Mouse (Mus musculus): Measurements from ENCODE around the gene Ovol3. TPM values are rescaled to one million over a fixed set of nuclear protein-coding genes. Genes with fewer than 3 reads are reported as not detected.
"Not testable (repeated sequence)": the region's sequence is repeated elsewhere in the genome, so short reads cannot be mapped to it uniquely, and the experiment has no call there.

Gene Ovol3
- polyA plus RNA-seq, 1 experiment from 2014 or later = not detected

DNA sequence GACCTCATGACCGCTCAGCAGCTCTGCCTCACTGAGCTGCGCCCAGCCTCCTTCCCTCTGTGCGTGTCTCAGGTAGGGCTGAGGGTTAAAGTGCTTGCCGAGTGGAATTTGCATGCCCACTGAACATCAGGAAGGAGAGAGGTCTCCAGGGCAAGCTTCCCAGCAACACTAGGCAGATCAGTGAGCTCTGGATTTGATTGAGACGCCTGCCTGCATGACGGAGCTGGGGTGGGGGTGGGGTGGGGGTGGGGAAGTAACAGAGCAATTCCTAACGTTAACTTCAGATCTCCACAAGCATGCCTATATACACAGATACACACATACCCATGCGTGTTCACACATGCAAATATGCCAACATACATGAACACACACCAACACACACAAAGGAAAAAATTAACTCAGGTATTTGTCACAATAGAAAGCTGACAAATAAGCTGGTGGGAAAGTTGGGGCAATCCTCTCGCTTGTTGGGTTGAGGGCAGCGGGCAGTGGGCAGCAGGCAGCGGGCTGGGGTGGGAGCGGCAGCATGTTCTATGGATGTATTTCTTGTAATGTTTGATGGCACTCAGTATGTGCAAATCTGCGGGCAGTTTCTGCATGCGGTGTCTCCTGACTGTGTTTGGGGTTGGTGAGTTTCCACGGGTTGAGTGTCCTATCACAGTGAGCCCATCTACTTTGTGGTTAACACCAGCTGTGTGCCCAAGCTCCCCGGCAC is 16.1 kb downstream of the Ovol3 start:
- H3K27me3 ChIP-seq (ENCODE audit: insufficient read depth, poor library complexity, severe bottlenecking) = no peaks in the 10 kb centered on the region
- peak overlapping the region; percentile 83 for H3K27ac ChIP-seq
- H3K9me3 ChIP-seq = no peaks in the 10 kb centered on the region
- H3K4me1 ChIP-seq (replicated peaks) = peaks cover 13% of the 10 kb centered on the region
- peaks cover 26% of the 10 kb centered on the region for H3K36me3 ChIP-seq
- peak overlapping the region; percentile 58 for H3K4me3 ChIP-seq
- peak; percentile 70 for DNase-seq (ENCODE audit: low spot score)
- WGBS = 5% methylated on average over 16 of the region's 16 CpGs

- Histone ChIP-seq H3K36me3 (peaks cover 4% of the 10 kb centered on the region), H3K4me3 (no peak overlapping the region), H3K4me1 (replicated peaks) (peaks cover 13% of the 10 kb centered on the region), H3K27ac (no peak overlapping the region), H3K9me3 (no peaks in the 10 kb centered on the region), H3K27me3 (ENCODE audit: insufficient read depth, poor library complexity, severe bottlenecking) (no peaks in the 10 kb centered on the region)
- DNase-seq (ENCODE audit: low spot score) = no peak
- WGBS = 69% methylated on average over 2 of the region's 2 CpGs
Observed at GRCm38 (mm10) chr7:30217277-30217676, 18.2 kb downstream of the Ovol3 start.

- Histone ChIP-seq H3K27ac (peak overlapping the region; percentile 62), H3K4me1 (replicated peaks) (peaks cover 13% of the 10 kb centered on the region), H3K4me3 (peak overlapping the region; percentile 34), H3K36me3 (no peaks in the 10 kb centered on the region), H3K9me3 (no peaks in the 10 kb centered on the region), H3K27me3 (ENCODE audit: insufficient read depth, poor library complexity, severe bottlenecking) (no peaks in the 10 kb centered on the region)
- under 1% methylated on average over 16 of the region's 16 CpGs for WGBS
- peak; percentile 88 for DNase-seq (ENCODE audit: low spot score)
Observed at GRCm38 (mm10) chr7:30216723-30217151, 18.8 kb downstream of the Ovol3 start.

GRCm38 (mm10) chr7:30215875-30216274 is 19.6 kb downstream of the Ovol3 start:
- DNase-seq (ENCODE audit: low spot score) = no peak
- 68% methylated on average over 3 of the region's 3 CpGs for WGBS

GRCm38 (mm10) chr7:30213881-30214280 is 21.6 kb downstream of the Ovol3 start:
- Histone ChIP-seq H3K27me3 (ENCODE audit: insufficient read depth, poor library complexity, severe bottlenecking) (no peaks in the 10 kb centered on the region), H3K9me3 (no peaks in the 10 kb centered on the region), H3K4me3 (no peak overlapping the region), H3K27ac (no peak overlapping the region), H3K36me3 (no peaks in the 10 kb centered on the region), H3K4me1 (replicated peaks) (peaks cover under 1% of the 10 kb centered on the region)
- 93% methylated on average over 3 of the region's 3 CpGs for WGBS
- no peak for DNase-seq (ENCODE audit: low spot score)

More at GRCm38 (mm10) chr7:30215875-30216274, 19.6 kb downstream of the Ovol3 start:
- H3K4me3 ChIP-seq = no peak overlapping the region
- H3K27ac ChIP-seq = no peak overlapping the region
- H3K9me3 ChIP-seq = no peaks in the 10 kb centered on the region
- H3K36me3 ChIP-seq = no peaks in the 10 kb centered on the region
- no peaks in the 10 kb centered on the region for H3K27me3 ChIP-seq (ENCODE audit: insufficient read depth, poor library complexity, severe bottlenecking)
- H3K4me1 ChIP-seq (replicated peaks) = peaks cover 13% of the 10 kb centered on the region

GRCm38 (mm10) chr7:30211025-30211424 is 24.5 kb downstream of the Ovol3 start:
- no peak overlapping the region for H3K27ac ChIP-seq
- DNase-seq (ENCODE audit: low spot score) = no peak
- H3K4me1 ChIP-seq (replicated peaks) = no peaks in the 10 kb centered on the region
- no peaks in the 10 kb centered on the region for H3K36me3 ChIP-seq
- H3K27me3 ChIP-seq (ENCODE audit: insufficient read depth, poor library complexity, severe bottlenecking) = no peaks in the 10 kb centered on the region
- H3K9me3 ChIP-seq = no peaks in the 10 kb centered on the region
- 26% methylated on average over 4 of the region's 4 CpGs for WGBS
- H3K4me3 ChIP-seq = no peak overlapping the region

GRCm38 (mm10) chr7:30206364-30206763 is 29.2 kb downstream of the Ovol3 start:
- WGBS = 54% methylated on average over 5 of the region's 5 CpGs
- H3K27me3 ChIP-seq (ENCODE audit: insufficient read depth, poor library complexity, severe bottlenecking); H3K4me3 ChIP-seq; H3K4me1 ChIP-seq (replicated peaks); H3K9me3 ChIP-seq; H3K27ac ChIP-seq; H3K36me3 ChIP-seq; DNase-seq (ENCODE audit: low spot score): not testable (repeated sequence)

DNA sequence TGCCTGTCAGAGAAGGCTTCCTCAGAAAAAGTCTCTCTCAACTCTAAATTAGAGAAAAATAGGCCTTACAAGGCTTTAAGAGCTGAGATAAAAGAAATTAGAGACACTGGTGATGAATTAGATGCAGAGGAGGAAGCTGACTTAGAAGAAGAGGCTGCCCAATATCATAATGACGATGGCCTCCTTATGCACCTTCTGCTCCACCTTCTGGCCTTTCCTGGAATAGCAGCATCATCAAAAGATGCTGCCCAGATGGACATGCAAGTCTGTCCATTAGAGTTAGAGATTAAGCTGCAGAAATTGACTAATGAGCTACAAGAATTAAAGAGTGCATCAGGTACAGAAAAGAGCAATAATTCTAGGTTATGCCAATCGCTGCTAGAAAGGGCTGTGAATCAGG is 30.1 kb downstream of the Ovol3 start:
- no peak overlapping the region for H3K27ac ChIP-seq
- H3K4me3 ChIP-seq = no peak overlapping the region
- peaks cover 10% of the 10 kb centered on the region for H3K4me1 ChIP-seq (replicated peaks)
- no peaks in the 10 kb centered on the region for H3K9me3 ChIP-seq
- no peaks in the 10 kb centered on the region for H3K36me3 ChIP-seq
- H3K27me3 ChIP-seq (ENCODE audit: insufficient read depth, poor library complexity, severe bottlenecking) = no peaks in the 10 kb centered on the region
- peak; percentile 50 for DNase-seq (ENCODE audit: low spot score)
- 5% methylated on average over 2 of the region's 2 CpGs for WGBS

DNA sequence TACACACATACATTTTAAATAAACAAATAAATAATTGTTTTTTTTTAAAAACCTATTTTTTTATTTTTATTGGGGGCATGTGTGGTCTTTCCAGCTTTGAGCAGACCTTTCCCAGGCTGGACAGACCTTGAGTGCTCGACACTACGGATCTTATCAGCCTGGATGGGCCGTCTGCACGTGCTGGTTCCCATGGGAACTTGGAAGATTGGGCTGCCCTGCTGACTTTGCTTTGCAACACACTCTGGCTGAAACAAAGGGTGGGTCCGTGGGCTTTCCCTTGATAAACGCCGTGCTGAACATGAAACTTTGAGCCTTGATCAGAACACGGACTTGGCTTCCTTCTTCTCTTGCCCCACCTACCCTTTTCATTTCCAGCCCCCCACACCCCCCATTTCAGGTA is 31.1 kb downstream of the Ovol3 start:
- Histone ChIP-seq H3K27ac (no peak overlapping the region), H3K36me3 (no peaks in the 10 kb centered on the region), H3K4me3 (no peak overlapping the region), H3K4me1 (replicated peaks) (peaks cover 10% of the 10 kb centered on the region), H3K27me3 (ENCODE audit: insufficient read depth, poor library complexity, severe bottlenecking) (no peaks in the 10 kb centered on the region), H3K9me3 (no peaks in the 10 kb centered on the region)
- WGBS = 27% methylated on average over 8 of the region's 8 CpGs
- DNase-seq (ENCODE audit: low spot score) = no peak

DNA sequence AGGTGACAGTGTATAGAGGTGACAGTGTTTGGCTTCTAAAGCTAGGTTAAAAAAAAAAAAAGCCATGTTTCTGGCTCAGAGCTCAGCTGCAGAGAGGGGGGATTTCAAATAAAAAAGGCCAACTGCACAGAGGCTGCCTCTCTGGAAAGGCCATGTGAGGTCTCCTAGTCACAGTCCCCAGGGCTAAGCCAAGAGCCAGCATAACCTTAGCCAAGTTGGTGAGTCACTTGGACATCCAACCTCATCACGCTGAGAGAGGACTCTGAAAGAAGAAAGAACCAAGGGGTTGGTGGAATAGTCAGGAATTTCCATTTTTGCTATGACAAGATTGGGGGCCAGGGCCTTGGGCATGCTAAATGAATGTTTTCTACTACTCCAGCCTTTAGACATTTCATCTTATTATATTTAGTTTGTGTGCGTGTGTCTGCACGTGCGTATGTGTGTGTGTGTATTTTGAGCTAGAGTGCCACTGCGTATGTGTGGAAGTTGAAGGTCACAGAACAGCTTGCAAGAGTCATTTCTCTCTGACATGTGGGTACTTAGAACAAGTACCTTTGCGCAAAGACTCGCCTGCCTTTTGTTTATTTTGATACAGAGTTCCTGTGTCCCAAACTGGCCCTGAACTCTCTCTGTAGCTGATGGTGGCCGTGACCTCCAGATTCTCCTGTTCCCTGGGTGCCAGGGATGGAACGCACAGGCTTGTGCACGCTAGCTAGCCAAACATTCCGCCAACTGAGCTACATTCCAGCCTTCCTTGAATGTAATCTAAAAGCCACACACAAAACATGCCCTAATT is 32.4 kb downstream of the Ovol3 start:
- Histone ChIP-seq H3K27ac (no peak overlapping the region), H3K4me1 (replicated peaks) (peaks cover 15% of the 10 kb centered on the region), H3K4me3 (no peak overlapping the region), H3K9me3 (no peaks in the 10 kb centered on the region), H3K36me3 (no peaks in the 10 kb centered on the region), H3K27me3 (ENCODE audit: insufficient read depth, poor library complexity, severe bottlenecking) (no peaks in the 10 kb centered on the region)
- 82% methylated on average over 11 of the region's 11 CpGs for WGBS
- DNase-seq (ENCODE audit: low spot score) = no peak

GRCm38 (mm10) chr7:30200661-30201060 is 34.9 kb downstream of the Ovol3 start:
- H3K27me3 ChIP-seq (ENCODE audit: insufficient read depth, poor library complexity, severe bottlenecking); H3K4me3 ChIP-seq; H3K9me3 ChIP-seq; H3K27ac ChIP-seq; DNase-seq (ENCODE audit: low spot score); H3K36me3 ChIP-seq: not testable (repeated sequence)
- peaks cover 18% of the 10 kb centered on the region for H3K4me1 ChIP-seq (replicated peaks)
- WGBS = 84% methylated on average over 5 of the region's 5 CpGs

DNA sequence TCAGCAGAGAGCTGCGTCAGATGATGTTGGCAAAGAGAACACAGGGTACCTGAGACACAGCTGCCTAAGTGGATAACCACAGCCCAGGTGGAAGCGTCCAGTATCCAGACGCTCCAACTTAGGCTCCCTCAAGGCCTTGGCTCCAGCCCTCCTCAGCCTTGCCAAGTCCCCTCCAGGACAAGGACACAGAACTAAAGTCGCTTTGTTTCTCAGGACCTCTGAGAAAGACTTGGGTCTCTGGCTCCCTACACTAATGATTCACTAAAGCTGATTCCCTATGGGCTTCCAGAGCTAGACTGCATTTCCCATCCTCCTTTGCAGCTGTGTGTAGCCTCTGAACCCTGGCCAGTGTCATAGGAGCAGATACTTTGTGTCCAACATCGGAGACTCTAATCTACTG is 35.3 kb downstream of the Ovol3 start:
- Histone ChIP-seq H3K36me3 (no peaks in the 10 kb centered on the region), H3K9me3 (no peaks in the 10 kb centered on the region), H3K4me3 (no peak overlapping the region), H3K27me3 (ENCODE audit: insufficient read depth, poor library complexity, severe bottlenecking) (no peaks in the 10 kb centered on the region), H3K27ac (peak overlapping the region; percentile 17; the same call in 1 of the 2 replicates), H3K4me1 (replicated peaks) (peaks cover 22% of the 10 kb centered on the region)
- DNase-seq (ENCODE audit: low spot score) = no peak
- 83% methylated on average over 5 of the region's 5 CpGs for whole genome bisulfite sequencing

- Histone ChIP-seq H3K4me3 (no peak overlapping the region), H3K9me3 (no peaks in the 10 kb centered on the region), H3K36me3 (no peaks in the 10 kb centered on the region), H3K27ac (no peak overlapping the region), H3K4me1 (replicated peaks) (peaks cover 23% of the 10 kb centered on the region), H3K27me3 (ENCODE audit: insufficient read depth, poor library complexity, severe bottlenecking) (no peaks in the 10 kb centered on the region)
- DNase-seq (ENCODE audit: low spot score) = no peak
- WGBS = 75% methylated on average over 18 of the region's 18 CpGs
Observed at GRCm38 (mm10) chr7:30199498-30200139, 35.9 kb downstream of the Ovol3 start.

All from hindbrain, embryonic 10.5 days (tissue).